Comparison of ENCODE assay signal across 25 mouse cellular contexts in the genomic region with DNA sequence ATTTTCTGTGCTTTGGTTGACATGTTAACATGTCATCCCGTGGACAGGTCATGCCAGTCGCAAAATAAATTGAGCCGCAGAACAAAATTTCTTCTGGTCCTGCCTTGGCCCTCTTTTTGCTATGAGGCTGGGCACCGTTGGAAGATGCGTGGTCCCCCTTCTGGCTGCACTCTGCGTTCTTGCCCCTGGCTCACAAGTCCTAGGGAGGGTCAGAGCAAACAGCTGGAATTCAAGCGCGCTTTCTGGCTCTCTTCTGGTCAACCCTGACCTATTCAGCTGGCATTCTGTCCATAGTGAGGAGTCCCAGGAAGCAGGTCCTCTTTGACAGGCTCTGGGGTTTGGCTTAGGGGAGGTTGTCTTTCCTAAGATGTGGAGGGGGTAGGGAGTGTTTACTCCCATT. TPM values are rescaled to one million over a fixed set of nuclear protein-coding genes. Genes with fewer than 3 reads are reported as not detected.
DNase-seq lines count a peak whose midpoint lies in the region; ATAC-seq lines count a peak whose summit lies in the region.
"Had no signal": no experiment of that assay in that cellular context is flagged by ENCODE, and none has a peak within 500 bp of the region (broad histone marks: within the 10 kb centered on the region; RNA-seq: fewer than 3 reads in every experiment).

No protein-coding gene starts in this region.

- H3K9me3 ChIP-seq in liver, embryonic 11.5 days (ENCODE audit: control insufficient read depth, low read length): no peaks in the 10 kb centered on the region
- H3K9me3 ChIP-seq in neural tube, embryonic 15.5 days (replicated peaks): 0 out of 2 replicates have a peak, but pooled peaks cover 3% of the 10 kb centered on the region
- H3K9me3 ChIP-seq: forebrain, embryonic 10.5 days; forebrain, embryonic 13.5 days had no signal

- H3K27ac ChIP-seq in liver, embryonic 11.5 days (ENCODE audit: low read depth, low read length): no peak overlapping the region
- no peak overlapping the region for H3K27ac ChIP-seq in neural tube, embryonic 15.5 days (replicated peaks)
- H3K27ac ChIP-seq: forebrain, embryonic 10.5 days; forebrain, embryonic 13.5 days; hindbrain, embryonic 14.5 days; hindbrain, postnatal 0 days had no signal

- 2% methylated on average over 8 of the region's 8 CpGs for WGBS in liver, embryonic 11.5 days
- WGBS in neural tube, embryonic 15.5 days: 3% methylated on average over 8 of the region's 8 CpGs

- DNase-seq in embryo, embryonic 10 days (ENCODE audit: low spot score): peak; percentile 32
- no peak for DNase-seq in embryo, embryonic 11 days
- peak; percentile 36 for DNase-seq in liver, embryonic 11.5 days (ENCODE audit: low spot score)
- no peak for DNase-seq in liver
- peak; percentile 55 for DNase-seq in neural tube, embryonic 10.5 days (ENCODE audit: extremely low spot score, low spot score)
- DNase-seq in gastrocnemius, adult 8-10 months (ENCODE audit: low spot score in 2 of 2): no peak
- DNase-seq in testis, postnatal 14 days (ENCODE audit: low spot score): no peak
- DNase-seq: adrenal gland, adult 8-10 months; adrenal gland, postnatal 25 days; cerebellum, adult 11-12 months; cerebellum, adult 8-10 months; cerebellum, postnatal 36 days; gastrocnemius, postnatal 14 days; heart, adult 11 months had no signal

- H3K4me2 ChIP-seq in liver, embryonic 11.5 days: no peak overlapping the region
- no peak overlapping the region for H3K4me2 ChIP-seq in neural tube, embryonic 15.5 days
- H3K4me2 ChIP-seq: forebrain, embryonic 13.5 days; heart, embryonic 11.5 days; hindbrain, embryonic 14.5 days had no signal

- no peaks in the 10 kb centered on the region for H3K4me1 ChIP-seq in liver, embryonic 11.5 days (replicated peaks; ENCODE audit: control insufficient read depth, insufficient read depth, low read length)
- H3K4me1 ChIP-seq in neural tube, embryonic 15.5 days: no peaks in the 10 kb centered on the region; the same call in none of the 2 replicates

- no peak for ATAC-seq in liver, embryonic 11.5 days (replicated peaks; ENCODE audit: low FRiP score)
- no peak for ATAC-seq in neural tube, embryonic 15.5 days (ENCODE audit: low FRiP score)
- ATAC-seq: activated CD4-positive, CD25-positive, alpha-beta regulatory T cell, adult 4 months; forebrain, embryonic 13.5 days; forebrain, embryonic 16.5 days; hindbrain, postnatal 0 days had no signal

- no peaks in the 10 kb centered on the region for H3K36me3 ChIP-seq in liver, embryonic 11.5 days (ENCODE audit: control insufficient read depth, insufficient read depth, low read length)
- no peaks in the 10 kb centered on the region for H3K36me3 ChIP-seq in neural tube, embryonic 15.5 days
- H3K36me3 ChIP-seq: forebrain, embryonic 10.5 days had no signal

- H3K27me3 ChIP-seq in liver, embryonic 11.5 days (replicated peaks; ENCODE audit: control insufficient read depth, insufficient read depth, low read length): peaks cover 95% of the 10 kb centered on the region
- peaks cover 95% of the 10 kb centered on the region for H3K27me3 ChIP-seq in neural tube, embryonic 15.5 days (replicated peaks)

- no peak overlapping the region for H3K4me3 ChIP-seq in liver, embryonic 11.5 days (ENCODE audit: low read depth, low read length)
- no peak overlapping the region for H3K4me3 ChIP-seq in neural tube, embryonic 15.5 days (replicated peaks)
- H3K4me3 ChIP-seq: forebrain, embryonic 10.5 days; forebrain, embryonic 13.5 days had no signal

- no peak overlapping the region for H3K9ac ChIP-seq in liver, embryonic 11.5 days (ENCODE audit: low read depth, low read length)
- no peak overlapping the region for H3K9ac ChIP-seq in neural tube, embryonic 15.5 days (replicated peaks)
- H3K9ac ChIP-seq: forebrain, embryonic 13.5 days; hindbrain, embryonic 14.5 days had no signal

RNA-seq across cellular contexts. Expression of a gene that starts 2.6 kb away (rescaled TPM):
- 0.60 and 0.61 TPM in 2 replicates for polyA plus RNA-seq in liver, embryonic 11.5 days (2014; fragmentation: Nextera tagmentation; extraction: Ambion mirVana)
- polyA plus RNA-seq in neural tube, embryonic 15.5 days (2015; fragmentation: Nextera tagmentation; extraction: Ambion mirVana): 0.35 and 3.5 TPM in 2 replicates
- total RNA-seq in gastrocnemius, adult 8-10 months (2022): under 1 TPM in 1 of 4 experiments, not detected in 3; 0.15 TPM
- total RNA-seq: adrenal gland, adult 8-10 months; adrenal gland, postnatal 25 days; hematopoietic stem cell, adult 5-6 weeks; hindbrain, postnatal 0 days had no signal
- polyA plus RNA-seq: activated CD4-positive, CD25-positive, alpha-beta regulatory T cell, adult 4 months; cortical plate, adult 2 months; forebrain, embryonic 13.5 days; forebrain, embryonic 16.5 days; heart, embryonic 14.5 days; hindbrain, embryonic 14.5 days; hindbrain, postnatal 0 days had no signal

Comparison
In these comparisons a context has a peak if more than half of its experiments do, and no peak if none do; other contexts are left out.
1. DNase-seq: peak in embryo, embryonic 10 days (single experiment), liver, embryonic 11.5 days (single experiment) and neural tube, embryonic 10.5 days (single experiment); none in embryo, embryonic 11 days (single experiment), liver (single experiment), gastrocnemius, adult 8-10 months (0 of 2) and testis, postnatal 14 days (single experiment).